Mouse (Mus musculus) cerebellum, adult (tissue): ENCODE results near the gene Mrc2.

ENCODE experiments used
- ATAC-seq: cut with Nextera tagmentation; 2 replicates; pipeline ENCODE4 v1.9.2; 2017; ENCODE audit warnings: mild to moderate bottlenecking, moderate library complexity, mixed read lengths; ENCODE audit not compliant: insufficient number of reproducible peaks, low FRiP score, low TSS enrichment

Gene Mrc2

DNA sequence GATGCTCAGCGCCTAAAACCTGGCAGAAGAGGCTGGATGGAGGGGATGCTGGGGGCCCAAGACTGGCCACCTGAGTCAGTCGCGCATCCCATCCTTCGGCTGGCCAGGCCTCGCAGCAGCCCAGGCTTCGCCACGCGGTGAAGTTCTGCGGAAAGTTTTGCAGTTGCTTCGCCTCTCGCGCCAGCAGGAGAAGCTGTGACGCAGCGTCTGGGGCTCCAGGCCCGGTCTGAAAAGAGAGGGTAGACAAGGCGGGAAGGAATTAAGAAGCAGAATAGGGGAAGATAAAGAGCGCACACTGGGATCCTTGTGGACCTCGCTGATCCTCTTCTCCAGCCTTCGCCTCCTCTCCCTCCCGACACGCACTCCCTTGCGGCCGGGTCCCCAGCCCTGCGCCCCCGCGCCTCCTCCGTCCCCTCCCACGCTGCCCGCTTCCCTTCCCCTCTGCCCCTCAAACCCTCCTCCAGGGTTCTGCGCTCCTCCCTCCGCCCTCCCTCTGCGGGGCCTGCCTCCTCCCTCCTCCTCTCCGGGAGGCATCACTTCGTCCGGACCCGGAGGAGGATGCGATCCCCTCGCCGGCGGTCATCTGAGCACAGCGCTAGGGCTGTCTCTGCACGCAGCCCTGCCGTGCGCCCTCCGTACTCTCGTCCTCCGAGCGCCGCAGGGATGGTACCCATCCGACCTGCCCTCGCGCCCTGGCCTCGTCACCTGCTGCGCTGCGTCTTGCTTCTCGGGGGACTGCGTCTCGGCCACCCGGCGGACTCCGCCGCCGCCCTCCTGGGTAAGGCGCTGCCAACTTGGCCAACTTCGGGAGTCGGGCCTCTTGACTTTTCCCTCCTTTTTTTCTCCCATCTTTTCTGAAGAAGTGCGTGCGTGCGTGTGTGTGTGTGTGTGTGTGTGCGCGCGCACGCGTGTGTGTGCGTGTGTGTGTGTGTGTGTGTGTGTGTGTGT lies at the start of gene Mrc2:
Gene Mrc2, plus strand, starts transcription at position 520 of the 948 bp plus-strand sequence.
- ATAC-seq, result no peak

DNA sequence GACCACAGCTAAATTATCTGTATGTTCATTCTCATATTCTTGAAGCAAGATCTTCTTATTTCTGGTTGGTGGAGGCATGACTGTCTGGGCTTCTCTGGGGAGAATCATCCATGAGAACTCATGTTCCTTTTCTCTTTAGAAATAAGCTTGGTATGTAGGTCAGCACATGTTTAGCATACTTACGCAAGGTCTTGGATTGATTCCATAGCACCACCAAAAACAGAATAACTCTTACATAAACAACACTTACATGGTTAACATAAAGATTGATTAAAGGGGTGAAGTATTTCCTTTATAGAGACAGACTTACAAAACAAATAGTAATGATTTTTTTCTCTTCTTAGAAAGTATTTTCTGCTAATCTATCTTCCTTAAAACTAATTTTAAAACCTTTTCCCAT lies 46.1 kb upstream of the Mrc2 start:
- ATAC-seq, result no peak

DNA sequence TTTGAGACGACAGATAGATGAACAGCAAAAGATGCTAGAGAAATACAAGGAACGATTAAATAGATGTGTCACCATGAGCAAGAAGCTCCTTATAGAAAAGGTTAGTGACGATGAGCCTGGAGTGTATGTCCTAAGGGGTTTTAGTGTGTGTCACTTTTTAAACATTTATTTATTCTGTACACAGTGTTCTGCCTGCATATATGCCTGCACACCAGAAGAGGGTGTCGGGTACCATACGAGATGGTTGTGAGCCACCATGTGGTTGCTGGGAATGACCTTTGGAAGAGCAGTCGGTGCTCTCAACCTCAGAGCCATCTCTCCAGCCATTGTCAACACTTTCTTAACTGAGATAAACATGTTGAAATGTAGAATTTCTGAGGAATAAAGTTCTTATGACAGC lies 45.7 kb upstream of the Mrc2 start:
- ATAC-seq, result no peak

DNA sequence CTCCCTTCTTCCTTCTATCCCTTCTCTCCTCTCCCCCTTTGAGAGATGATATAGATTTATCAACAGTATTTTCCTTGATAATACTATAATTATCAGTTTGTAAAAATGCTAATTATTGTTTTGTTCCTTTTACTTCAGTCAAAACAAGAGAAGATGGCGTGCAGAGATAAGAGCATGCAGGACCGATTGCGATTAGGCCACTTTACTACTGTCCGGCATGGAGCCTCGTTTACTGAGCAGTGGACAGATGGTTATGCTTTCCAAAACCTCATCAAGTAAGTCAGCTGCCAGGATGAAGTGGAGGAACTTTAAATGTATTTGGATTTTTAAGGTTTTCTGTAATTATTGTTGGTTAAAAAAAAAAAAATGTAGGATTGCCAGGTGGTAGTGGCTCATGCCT lies 45.1 kb upstream of the Mrc2 start:
- no peak for ATAC-seq

DNA sequence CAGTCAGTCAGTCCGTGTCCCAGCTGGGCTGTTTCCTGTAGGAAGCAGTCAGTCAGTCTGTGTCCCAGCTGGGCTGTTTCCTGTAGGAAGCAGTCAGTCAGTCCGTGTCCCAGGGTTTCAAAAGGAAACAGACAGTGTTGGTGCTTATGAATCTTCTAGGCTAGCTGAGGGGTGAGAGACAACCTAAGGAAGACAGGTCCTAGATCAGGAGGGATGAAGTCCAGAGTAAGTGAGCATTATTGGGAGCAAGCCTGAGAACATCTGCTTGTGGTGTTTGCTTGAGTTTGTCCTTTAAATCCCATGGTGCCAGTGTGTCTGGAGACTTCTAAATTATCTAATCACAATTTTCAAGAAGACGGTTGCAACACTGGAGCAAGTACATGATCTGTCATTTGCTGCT lies 32.7 kb upstream of the Mrc2 start:
- ATAC-seq, result no peak

DNA sequence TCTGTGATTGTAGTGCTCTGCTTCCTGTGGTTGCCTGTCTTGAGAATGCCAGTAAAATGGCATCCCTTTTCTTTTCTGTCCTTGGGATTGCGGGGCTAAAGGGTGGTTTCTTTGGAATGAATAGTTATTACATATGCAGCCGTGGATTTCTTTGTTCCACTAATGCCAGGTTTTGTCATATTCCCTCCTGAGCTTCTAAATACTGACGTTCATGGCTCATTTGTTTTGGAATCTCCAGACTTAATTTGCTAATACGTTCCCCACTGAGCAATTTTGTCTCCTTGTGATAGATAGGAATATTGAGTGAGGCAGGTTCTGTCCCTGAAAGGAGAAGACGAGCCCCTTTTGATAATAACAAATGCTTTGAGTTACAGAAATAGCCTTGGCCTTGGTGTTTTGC lies 31.3 kb upstream of the Mrc2 start:
- ATAC-seq, result no peak

DNA sequence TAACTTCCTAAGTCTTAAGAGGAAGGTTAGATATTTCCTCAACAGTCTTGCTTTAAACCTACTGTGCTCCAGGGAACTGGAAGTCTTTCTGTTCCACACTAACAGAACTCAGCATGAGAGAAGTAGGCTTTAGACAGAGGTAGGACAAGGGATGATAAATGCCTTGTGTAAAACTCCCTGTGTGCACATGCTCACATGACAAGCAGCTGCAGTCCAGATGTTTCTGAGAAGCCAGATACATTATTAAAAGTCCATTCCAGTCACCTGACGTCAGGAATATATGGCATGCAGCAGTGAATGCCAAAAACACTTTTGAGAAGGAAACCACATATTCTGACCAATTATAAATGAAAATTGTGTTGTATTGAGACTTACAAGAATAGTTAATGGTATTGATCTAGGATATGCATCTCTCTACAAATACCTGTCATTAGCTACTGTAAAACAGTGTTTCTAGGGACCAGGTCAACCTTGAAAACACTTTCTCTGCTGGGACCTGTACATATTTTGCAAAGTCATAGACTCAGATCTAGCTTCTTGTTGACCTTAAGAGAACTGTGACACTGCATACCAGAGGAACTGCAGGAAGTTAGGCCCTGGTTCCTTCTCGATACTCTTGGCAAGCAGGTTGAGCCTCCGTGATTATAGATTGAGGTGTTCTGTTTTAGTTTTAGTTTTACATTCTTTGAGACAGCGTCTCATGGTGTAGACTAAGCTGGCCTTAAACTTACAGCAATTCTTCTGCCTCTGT lies 30.7 kb upstream of the Mrc2 start:
- ATAC-seq, result no peak

DNA sequence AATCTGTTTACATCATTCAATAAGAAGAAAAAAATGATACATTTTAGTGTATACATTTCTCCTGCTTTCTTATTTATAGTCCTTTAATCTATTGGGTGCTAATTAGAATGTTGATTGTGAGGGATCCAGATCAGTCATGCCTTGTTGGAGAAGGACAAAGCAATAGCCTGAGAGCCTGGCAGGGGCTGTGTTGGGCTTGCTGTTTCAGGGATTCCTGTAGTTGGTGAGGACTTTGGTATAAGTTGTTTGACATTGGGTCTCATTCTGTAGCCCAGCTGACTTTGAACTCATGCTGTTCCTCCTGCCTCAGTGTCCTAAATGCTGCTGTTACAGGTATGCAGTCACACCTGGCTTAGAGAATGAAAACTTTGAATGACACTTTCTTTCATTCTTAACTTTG lies 27.9 kb upstream of the Mrc2 start:
- ATAC-seq, result no peak

DNA sequence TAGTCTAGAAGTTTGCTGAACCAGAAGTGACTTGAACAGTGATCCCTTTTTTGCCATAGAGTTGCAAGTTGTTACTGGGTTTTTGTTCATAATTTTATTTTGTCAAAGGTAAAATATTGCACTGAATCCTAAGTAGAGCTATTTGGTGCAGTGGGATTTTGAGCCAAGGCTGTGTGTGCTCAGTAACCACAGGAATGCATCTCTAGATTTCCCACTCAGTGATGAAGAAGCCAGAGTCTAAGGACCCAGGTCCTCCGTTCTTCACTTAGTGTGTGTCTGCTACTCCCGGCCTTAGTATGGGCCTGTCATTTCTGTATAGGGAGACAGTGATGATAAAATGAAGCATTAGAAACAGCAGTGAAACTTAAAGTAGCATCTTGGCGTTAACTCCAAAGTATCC lies 27.5 kb upstream of the Mrc2 start:
- no peak for ATAC-seq

DNA sequence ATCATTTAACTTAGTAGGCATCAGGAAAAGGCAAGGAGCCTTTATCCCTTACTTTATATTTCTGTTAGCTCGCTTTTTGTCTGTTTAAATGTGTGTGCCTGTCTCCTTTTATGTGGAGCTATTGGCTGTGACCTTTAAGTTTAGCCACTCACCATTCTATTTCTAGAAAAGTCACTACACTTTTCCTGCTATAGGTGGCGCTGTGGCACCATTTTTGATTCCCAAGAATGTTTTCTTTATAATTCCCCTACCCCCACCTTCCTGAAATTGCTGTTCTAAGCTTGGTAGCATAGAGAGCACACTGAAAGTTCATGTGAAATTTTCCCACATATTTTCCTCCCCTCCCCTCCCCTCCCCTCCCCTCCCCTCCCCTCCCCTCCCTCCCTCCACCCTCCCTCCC lies 22.3 kb upstream of the Mrc2 start:
- no peak for ATAC-seq

DNA sequence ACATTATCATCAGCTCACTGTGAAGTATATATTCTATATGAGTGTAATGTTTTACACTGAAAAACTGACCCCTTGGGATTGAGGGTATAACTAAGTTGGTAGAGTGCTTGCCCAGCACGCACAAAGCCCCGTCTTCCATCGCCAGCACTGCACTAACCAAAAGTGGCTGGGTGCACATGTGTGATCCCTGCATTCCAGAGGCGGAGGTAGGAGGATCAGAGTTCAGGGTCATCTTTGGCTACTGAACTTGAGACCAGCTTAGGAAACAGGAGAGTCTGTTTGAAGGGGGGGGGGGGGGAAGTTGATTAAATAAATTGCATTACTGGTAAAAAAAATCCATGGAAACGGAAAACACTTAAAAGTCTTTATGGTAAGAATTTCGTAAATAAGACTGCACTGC lies 12.0 kb upstream of the Mrc2 start:
- no peak for ATAC-seq

DNA sequence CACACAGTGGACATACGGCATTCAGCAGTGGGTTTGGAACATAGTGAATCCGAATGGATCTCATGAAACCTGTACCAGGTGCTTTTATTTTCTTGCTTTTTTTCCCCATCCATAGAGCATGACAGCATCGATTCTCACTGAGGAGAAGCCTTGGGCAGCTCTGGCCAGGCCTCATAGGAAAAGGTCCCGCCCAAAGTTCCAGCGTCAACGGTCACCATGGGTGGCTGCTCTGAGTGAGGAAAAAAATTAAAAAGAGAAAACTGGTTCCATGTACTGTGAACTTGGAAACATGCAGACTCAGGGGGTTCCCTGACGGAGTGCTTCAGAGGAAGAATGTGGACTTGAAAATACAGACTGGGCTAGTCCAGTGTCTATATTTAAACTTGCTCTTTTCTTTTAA lies 11.2 kb upstream of the Mrc2 start:
- no peak for ATAC-seq

DNA sequence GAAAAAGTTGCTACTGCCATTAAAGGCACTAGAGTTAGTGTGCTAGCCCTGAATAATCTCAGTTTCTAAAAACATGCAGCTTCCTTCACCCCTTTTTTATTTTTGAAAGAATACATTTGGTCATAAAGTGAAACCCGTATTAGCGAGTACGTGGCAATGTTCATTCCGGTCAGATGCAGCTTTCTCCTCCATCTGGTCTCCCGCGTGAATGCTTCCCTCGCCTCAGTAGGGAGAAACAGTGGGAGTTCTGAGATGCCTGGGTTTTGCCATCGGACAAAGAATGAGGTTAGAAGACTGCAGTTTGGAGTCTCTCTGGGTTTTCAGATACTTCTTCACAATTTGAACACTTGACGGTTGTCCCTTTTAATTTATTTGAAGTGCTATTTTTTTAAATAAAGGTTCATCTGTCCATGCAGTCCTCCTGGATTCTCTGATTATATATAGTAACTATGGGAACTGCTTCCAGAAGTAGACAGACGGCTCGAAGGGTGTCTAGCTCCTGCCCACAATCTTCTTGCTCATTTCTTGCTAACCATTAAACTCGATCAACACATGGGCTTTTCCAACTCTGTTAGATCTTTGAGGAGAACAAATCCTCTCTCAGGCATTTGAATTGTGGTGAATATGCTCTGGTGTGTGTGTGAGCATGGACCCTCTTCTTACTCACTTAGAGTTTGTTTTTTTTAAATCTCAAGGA lies 10.5 kb upstream of the Mrc2 start:
- no peak for ATAC-seq

DNA sequence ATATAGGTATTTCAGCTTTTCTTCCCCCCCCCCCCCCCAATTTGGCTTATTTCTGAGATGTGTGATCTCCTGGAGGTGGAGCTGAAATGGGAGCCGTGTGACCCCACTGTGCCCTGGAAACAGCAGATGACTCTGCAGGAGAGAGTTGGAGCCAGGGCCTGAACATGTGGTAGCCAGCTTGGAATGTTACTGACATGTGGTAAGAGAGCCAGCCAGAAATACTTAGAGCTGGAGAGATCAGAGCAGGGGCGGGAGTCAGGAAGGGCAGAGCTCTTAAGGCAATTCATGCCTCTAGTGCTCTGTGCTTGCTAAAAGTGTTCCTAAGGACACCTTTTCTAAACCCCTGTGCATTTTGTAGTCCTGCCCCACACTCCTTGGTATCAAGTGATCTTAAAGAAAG lies 10.0 kb upstream of the Mrc2 start:
- ATAC-seq, result no peak

DNA sequence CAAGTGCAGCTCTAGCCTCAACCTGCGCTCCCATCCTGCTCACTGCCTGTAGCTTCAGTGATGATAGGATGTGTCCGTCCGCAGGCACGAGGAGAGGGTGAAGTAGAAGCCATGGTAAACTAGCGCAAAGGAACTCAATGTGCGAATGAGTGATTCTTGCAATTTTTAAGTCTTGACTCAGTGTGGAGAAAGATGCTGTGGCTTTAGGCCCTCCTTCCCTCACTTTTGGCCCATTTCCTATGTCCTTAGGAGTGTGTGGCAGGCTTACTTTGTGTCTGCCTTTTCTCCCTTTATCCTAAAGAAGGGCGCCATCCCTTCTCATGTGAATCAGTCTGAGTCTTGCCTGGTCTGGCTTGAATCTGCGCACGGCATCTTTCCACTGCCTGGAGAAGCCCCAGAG lies 9.4 kb upstream of the Mrc2 start:
- no peak for ATAC-seq

DNA sequence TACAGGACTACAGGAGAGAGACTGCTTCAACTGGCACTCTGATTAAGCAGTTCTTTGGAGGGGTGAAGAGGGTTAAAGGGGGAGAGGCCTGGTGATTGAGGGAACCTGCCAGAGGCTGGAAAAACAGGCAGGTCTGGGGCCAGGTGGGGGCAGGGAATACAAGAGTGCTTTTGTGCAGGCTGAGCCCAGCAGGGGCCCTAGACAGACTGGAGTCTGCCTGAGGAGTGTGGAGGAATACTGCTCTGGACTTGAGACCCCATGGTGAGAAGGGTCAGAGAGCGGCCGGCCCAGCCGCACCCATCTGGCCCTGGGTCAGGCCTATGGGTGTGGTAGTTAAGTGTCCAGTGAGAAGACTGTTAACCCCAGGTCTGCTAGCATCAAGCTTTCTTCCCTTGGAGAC lies 6.7 kb upstream of the Mrc2 start:
- no peak for ATAC-seq

DNA sequence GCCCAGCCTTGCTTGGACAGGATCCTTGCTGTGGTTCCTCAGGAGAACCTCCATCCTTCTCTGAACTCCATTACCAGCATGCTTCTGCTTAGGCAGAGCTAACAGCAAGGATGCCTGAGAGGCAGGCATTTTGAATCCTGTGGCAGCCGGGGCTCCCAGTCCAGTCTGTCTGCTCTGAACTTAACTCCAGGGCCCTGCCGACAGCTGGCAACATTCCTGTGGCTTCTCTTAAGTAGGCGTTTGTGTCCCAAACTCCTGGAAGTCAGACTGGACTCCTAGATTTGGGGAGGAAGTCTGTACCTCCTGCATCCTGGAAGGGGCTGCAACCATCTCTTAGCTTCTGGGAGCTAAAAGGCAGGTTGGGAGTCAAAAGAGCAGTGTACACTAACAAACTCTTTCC lies 3.0 kb upstream of the Mrc2 start:
- ATAC-seq, result no peak

DNA sequence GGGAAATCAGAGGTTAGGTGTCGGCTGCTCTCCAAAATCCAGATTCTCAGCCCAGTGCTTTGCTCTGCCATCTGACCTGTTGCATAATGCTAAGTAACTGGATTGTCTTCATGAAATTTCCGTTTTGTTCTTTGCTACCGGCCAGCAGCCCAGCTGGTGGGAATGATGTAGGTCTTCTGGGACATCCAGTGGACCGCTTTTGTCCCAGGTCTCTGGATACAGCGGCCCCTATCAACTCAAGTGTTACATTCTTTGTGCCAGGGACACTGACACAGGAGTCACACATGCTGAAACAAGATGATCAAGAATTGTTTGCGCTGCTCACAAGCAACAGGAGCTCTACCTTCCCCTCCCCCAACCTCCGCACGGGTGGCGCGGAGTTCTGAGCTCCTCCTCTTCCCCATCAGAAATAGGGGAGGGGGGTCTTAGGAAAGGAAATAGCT lies 741 bp upstream of the Mrc2 start:
- no peak for ATAC-seq

DNA sequence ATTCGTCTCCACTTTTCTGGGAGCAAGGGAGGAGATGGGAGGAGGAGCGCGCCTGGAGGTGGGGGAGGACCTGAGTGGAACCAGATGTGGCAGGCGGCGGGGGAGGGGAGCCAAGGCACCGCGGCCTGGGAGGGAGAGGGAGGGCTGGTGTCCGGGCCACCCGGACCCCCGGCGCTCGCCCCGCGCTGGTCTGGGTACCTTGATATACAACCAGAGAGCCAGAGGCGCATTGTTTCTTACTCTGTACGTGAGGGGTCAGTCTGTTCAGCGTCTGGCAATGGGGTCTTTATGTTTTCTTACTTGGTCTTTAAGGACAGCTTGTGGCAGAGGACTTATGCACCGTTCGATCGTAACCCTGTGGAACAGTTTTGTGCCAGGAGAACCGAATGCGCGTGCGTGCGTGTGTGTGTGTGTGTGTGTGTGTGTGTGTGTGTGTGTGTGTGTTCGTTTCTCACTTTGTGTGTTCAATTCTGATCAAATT lies 698 bp downstream of the Mrc2 start:
- ATAC-seq, result no peak

DNA sequence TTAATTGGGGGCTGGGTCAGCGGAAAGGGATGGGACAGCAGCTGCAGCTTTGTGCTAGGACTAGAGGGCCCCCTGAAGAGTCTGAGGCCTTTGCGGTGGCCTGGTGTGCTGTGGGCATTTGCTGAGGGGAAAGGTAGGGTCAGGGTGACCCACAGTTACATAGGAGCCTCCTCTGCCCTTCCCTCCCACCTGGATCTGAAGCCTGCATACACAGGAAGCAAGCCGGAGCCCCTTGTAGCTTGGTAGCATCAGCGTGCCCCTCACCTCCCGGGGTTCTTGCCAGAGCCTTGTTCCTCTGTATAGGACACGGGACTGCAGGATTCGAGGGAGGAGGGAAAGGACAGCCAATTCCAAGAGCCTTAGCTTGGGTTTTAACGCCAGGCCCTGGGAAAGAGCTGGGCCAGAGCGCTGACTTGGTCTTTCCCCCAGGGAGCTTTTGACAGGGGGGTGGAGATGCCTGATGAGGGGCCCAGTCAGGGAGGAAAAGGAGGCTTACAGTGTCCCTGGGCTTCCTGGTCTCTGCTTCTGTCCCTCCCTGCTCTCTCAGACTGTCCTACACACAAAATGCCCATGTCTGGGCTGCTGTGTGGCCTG lies 1.6 kb downstream of the Mrc2 start:
- ATAC-seq, result no peak

DNA sequence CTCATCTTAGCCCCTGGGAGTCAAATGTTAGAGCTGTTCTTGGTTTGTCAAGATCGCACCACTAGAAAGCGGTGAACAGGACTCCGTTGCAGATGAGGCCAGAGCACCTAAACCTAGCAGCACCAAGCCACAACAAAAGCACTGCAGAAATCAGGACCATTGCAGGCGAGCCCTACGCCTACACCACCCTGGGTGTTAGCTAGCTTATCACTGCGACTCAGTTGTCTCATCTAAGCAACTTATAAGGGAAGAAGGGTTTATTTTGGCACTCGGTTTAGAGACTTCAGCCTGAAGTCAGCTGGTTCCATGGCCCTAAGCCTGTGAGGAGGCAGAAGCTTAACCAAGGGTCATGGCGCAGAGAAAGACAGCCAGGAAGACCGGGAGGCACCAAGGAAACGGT lies 3.6 kb downstream of the Mrc2 start:
- ATAC-seq, result no peak
